Mouse (Mus musculus) hindbrain, embryonic 16.5 days (tissue): Measurements from ENCODE around the gene Tmem88. TPM values are rescaled to one million over a fixed set of nuclear protein-coding genes. Genes with fewer than 3 reads are reported as not detected.

Experiments
- ATAC-seq: fragments of 200-750 bp; cut with Nextera tagmentation; 2 replicates; pipeline ENCODE4 v1.8.0; 2017; ENCODE audit warnings: moderate TSS enrichment, moderate library complexity
- H3K27ac ChIP-seq: fragments of 300-500 bp; sonication (generic); 2 replicates; pipeline ENCODE4 v1.5.1; 2014; ENCODE audit warnings: low read depth, mild to moderate bottlenecking, control low read depth, low read length, moderate library complexity
- H3K27me3 ChIP-seq: fragments of 300-500 bp; sonication (generic); replicated peaks from 2 replicates; pipeline ENCODE4 v1.6.1; 2014; ENCODE audit warnings: low read length; ENCODE audit not compliant: control insufficient read depth, insufficient read depth
- H3K36me3 ChIP-seq: fragments of 300-500 bp; sonication (generic); 2 replicates; pipeline ENCODE4 v1.6.1; 2014; ENCODE audit warnings: mild to moderate bottlenecking, low read length, moderate library complexity, mixed read lengths; ENCODE audit not compliant: control insufficient read depth, insufficient read depth
- H3K4me1 ChIP-seq: fragments of 300-500 bp; sonication (generic); 2 replicates; pipeline ENCODE4 v1.6.1; 2014; ENCODE audit warnings: low read depth, low read length; ENCODE audit not compliant: control insufficient read depth, insufficient read depth
- H3K4me2 ChIP-seq: fragments of 300-500 bp; sonication (generic); 2 replicates; pipeline ENCODE4 v1.6.1; 2014; ENCODE audit warnings: mild to moderate bottlenecking, low read length, control low read depth, moderate library complexity
- H3K4me3 ChIP-seq: fragments of 300-500 bp; sonication (generic); 2 replicates; pipeline ENCODE4 v1.5.1; 2014; ENCODE audit warnings: mild to moderate bottlenecking, low read length, control low read depth, moderate library complexity
- H3K9ac ChIP-seq: fragments of 300-500 bp; sonication (generic); 2 replicates; pipeline ENCODE4 v1.6.1; 2014; ENCODE audit warnings: low read depth, mild to moderate bottlenecking, control low read depth, low read length, moderate library complexity
- H3K9me3 ChIP-seq: fragments of 300-500 bp; sonication (generic); 2 replicates; pipeline ENCODE4 v1.6.1; 2014; ENCODE audit warnings: mild to moderate bottlenecking, low read length, moderate library complexity; ENCODE audit not compliant: control insufficient read depth
- WGBS: fragments of 180-500 bp; shearing (Covaris S2); extraction: QIAGEN DNeasy Blood & Tissue Kit; methylation state at CpG from one replicate; pipeline ENCODE4 v1.1.7; 2014; 5-methylcytosine and 5-hydroxymethylcytosine counted together
- polyA plus RNA-seq: library from polyadenylated mRNA; unstranded; fragments of >200 nt; fragmentation: Nextera tagmentation; extraction: Ambion mirVana; gene quantifications from 2 replicates; pipeline ENCODE4 v1.2.1, GENCODE M21; 2015

Gene Tmem88
- polyA plus RNA-seq: 8.9 and 9.2 TPM in 2 replicates

- peak within 1 kb of the TSS; percentile 47 for H3K9ac ChIP-seq
- peaks cover 28% of the 10 kb centered on the region for H3K36me3 ChIP-seq
- peaks cover 13% of the 10 kb centered on the region for H3K4me1 ChIP-seq
- peak within 1 kb of the TSS; percentile 80 for H3K4me2 ChIP-seq
- no peaks in the 10 kb centered on the region for H3K9me3 ChIP-seq
- ATAC-seq: no peak
- H3K4me3 ChIP-seq: peak within 1 kb of the TSS; percentile 18
- H3K27me3 ChIP-seq: no peaks in the 10 kb centered on the region
- 11% methylated on average over 16 of the region's 16 CpGs for WGBS
- H3K27ac ChIP-seq: peak within 1 kb of the TSS; percentile 51
Observed at GRCm38 (mm10) chr11:69398059-69398458, at the start of gene Tmem88. Gene Tmem88, minus strand, starts transcription at chr11:69398234.

- WGBS: 62% methylated on average over 7 of the region's 7 CpGs
Observed at GRCm38 (mm10) chr11:69447299-69447698, 49.3 kb upstream of the Tmem88 start.

GRCm38 (mm10) chr11:69443328-69443727 is 45.3 kb upstream of the Tmem88 start:
- H3K9ac ChIP-seq: no peak overlapping the region
- no peak overlapping the region for H3K4me2 ChIP-seq
- H3K27me3 ChIP-seq: no peaks in the 10 kb centered on the region
- no peak for ATAC-seq
- no peaks in the 10 kb centered on the region; the same call in 1 of the 2 replicates for H3K4me1 ChIP-seq
- WGBS: 54% methylated on average over 5 of the region's 5 CpGs
- H3K27ac ChIP-seq: no peak overlapping the region
- H3K4me3 ChIP-seq: no peak overlapping the region
- H3K9me3 ChIP-seq: no peaks in the 10 kb centered on the region
- no peaks in the 10 kb centered on the region for H3K36me3 ChIP-seq

More at GRCm38 (mm10) chr11:69447299-69447698, 49.3 kb upstream of the Tmem88 start:
- H3K9ac ChIP-seq: no peak overlapping the region
- no peaks in the 10 kb centered on the region; the same call in none of the 2 replicates for H3K4me1 ChIP-seq
- H3K4me2 ChIP-seq: no peak overlapping the region
- no peak overlapping the region for H3K27ac ChIP-seq
- no peaks in the 10 kb centered on the region for H3K36me3 ChIP-seq
- no peaks in the 10 kb centered on the region for H3K9me3 ChIP-seq
- H3K4me3 ChIP-seq: no peak overlapping the region
- no peaks in the 10 kb centered on the region for H3K27me3 ChIP-seq
- ATAC-seq: no peak; the same call in 1 of the 2 replicates

- Histone ChIP-seq H3K4me2 (no peak overlapping the region), H3K27me3 (no peaks in the 10 kb centered on the region), H3K36me3 (no peaks in the 10 kb centered on the region), H3K4me3 (no peak overlapping the region), H3K27ac (no peak overlapping the region), H3K9ac (no peak overlapping the region), H3K9me3 (no peaks in the 10 kb centered on the region), H3K4me1 (peaks cover under 1% of the 10 kb centered on the region)
- 48% methylated on average over 3 of the region's 3 CpGs for WGBS
- no peak for ATAC-seq
Observed at GRCm38 (mm10) chr11:69437291-69437690, 39.3 kb upstream of the Tmem88 start.

- H3K4me2 ChIP-seq: no peak overlapping the region
- WGBS: 59% methylated on average over 6 of the region's 6 CpGs
- no peaks in the 10 kb centered on the region for H3K36me3 ChIP-seq
- peaks cover 3% of the 10 kb centered on the region for H3K4me1 ChIP-seq
- no peak overlapping the region for H3K4me3 ChIP-seq
- no peak overlapping the region for H3K27ac ChIP-seq
- H3K9ac ChIP-seq: no peak overlapping the region
- no peaks in the 10 kb centered on the region for H3K27me3 ChIP-seq
- no peaks in the 10 kb centered on the region for H3K9me3 ChIP-seq
- no peak for ATAC-seq
Observed at GRCm38 (mm10) chr11:69433189-69433588, 35.2 kb upstream of the Tmem88 start.

GRCm38 (mm10) chr11:69432640-69432982 is 34.6 kb upstream of the Tmem88 start:
- Histone ChIP-seq H3K36me3 (no peaks in the 10 kb centered on the region), H3K27ac (no peak overlapping the region), H3K4me2 (no peak overlapping the region), H3K9ac (no peak overlapping the region), H3K27me3 (no peaks in the 10 kb centered on the region), H3K9me3 (no peaks in the 10 kb centered on the region), H3K4me1 (peaks cover 3% of the 10 kb centered on the region), H3K4me3 (no peak overlapping the region)
- WGBS: 74% methylated on average over 11 of the region's 11 CpGs
- no peak; the same call in 1 of the 2 replicates for ATAC-seq

GRCm38 (mm10) chr11:69431829-69432639 is 34.0 kb upstream of the Tmem88 start:
- Histone ChIP-seq H3K4me2 (0 out of 2 replicates have a peak overlapping the region, but pooled peaks have one; percentile 2), H3K36me3 (no peaks in the 10 kb centered on the region)
- peak; percentile 85 for ATAC-seq

GRCm38 (mm10) chr11:69430631-69431030 is 32.6 kb upstream of the Tmem88 start:
- Histone ChIP-seq H3K36me3 (no peaks in the 10 kb centered on the region), H3K9ac (no peak overlapping the region; the same call in 1 of the 2 replicates), H3K4me1 (peaks cover 3% of the 10 kb centered on the region)

More at GRCm38 (mm10) chr11:69431829-69432639, 34.0 kb upstream of the Tmem88 start:
- H3K27me3 ChIP-seq: no peaks in the 10 kb centered on the region
- H3K9ac ChIP-seq: peak overlapping the region; percentile 9; the same call in 1 of the 2 replicates
- peaks cover 3% of the 10 kb centered on the region for H3K4me1 ChIP-seq
- no peak overlapping the region for H3K27ac ChIP-seq
- no peak overlapping the region for H3K4me3 ChIP-seq
- WGBS: 32% methylated on average over 11 of the region's 11 CpGs
- H3K9me3 ChIP-seq: no peaks in the 10 kb centered on the region

GRCm38 (mm10) chr11:69429313-69429712 is 31.3 kb upstream of the Tmem88 start:
- Histone ChIP-seq H3K9ac (no peak overlapping the region), H3K4me1 (peaks cover 3% of the 10 kb centered on the region), H3K27ac (no peak overlapping the region), H3K27me3 (no peaks in the 10 kb centered on the region), H3K4me2 (no peak overlapping the region), H3K9me3 (no peaks in the 10 kb centered on the region), H3K4me3 (no peak overlapping the region), H3K36me3 (no peaks in the 10 kb centered on the region)
- no peak for ATAC-seq
- 51% methylated on average over 2 of the region's 2 CpGs for WGBS

More at GRCm38 (mm10) chr11:69430631-69431030, 32.6 kb upstream of the Tmem88 start:
- no peaks in the 10 kb centered on the region for H3K9me3 ChIP-seq
- H3K27ac ChIP-seq: no peak overlapping the region
- WGBS: 89% methylated on average over 15 of the region's 15 CpGs
- no peaks in the 10 kb centered on the region for H3K27me3 ChIP-seq
- no peak overlapping the region for H3K4me3 ChIP-seq
- ATAC-seq: no peak
- H3K4me2 ChIP-seq: no peak overlapping the region
